Mouse (Mus musculus): ENCODE measurements around the gene Ap2s1. TPM values are rescaled to one million over a fixed set of nuclear protein-coding genes. Genes with fewer than 3 reads are reported as not detected.

The Ap2s1 gene
- total RNA-seq, 2 experiments from 2014 or later = 349 to 363 TPM

DNA sequence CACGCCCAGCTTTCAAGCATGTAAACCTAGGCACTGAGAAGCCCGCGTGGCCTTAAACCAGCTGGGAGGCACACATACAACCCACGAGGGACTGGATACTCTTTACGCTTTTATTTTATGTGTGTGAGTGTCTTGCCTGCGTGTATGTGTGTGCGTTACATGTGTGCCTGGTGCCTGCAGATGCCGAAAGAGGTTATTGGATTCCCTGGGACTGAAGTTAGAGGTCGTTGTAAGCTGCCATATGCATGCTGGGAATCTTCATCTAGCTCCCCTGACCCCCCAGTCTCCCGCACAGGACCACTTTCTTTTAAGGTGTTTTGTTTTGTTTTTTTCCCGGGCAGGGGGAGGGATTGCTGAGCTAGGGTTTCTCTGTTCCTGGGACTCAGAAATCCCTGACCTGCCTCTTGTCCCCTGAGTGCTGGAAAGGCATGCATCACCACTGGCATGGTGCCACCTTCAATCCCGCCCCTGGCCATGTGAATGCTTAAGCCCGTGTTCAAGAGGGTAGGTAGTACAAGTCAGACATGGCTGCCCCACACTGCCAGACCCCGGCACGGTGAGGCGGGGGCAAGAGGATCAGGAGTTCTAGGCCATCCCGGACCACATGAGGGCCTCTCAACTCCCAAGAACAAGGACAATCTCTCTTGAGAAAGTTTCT, 45.7 kb downstream of the Ap2s1 start:
- DNase-seq (ENCODE audit: low spot score in 2 of 2) = no peak
- intact Hi-C loops (cut with DNase I) = no loop called here

DNA sequence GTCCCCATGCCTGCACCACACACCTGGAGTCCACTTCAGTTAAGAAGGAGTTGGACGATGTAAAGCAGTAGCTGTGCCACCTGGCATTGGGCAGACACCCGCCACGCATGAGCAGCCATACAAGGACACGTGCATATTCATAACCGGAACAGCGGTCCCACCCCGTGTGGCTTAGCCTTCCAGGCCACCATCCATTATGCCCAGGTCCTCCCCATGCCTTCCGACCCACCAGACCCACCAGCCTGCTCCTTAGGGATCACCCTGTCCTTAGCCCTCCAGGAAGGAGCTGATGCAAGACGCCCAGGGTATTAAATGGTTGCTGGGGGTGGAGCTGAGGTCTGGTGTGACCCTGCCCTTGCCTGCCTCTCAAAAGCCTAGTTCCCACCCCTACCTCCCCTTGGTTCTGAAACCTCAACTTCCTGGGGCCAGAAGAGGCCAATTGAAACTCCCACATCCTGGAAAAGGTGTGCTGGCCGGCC, 46.3 kb downstream of the Ap2s1 start:
- intact Hi-C loops (cut with DNase I) = no loop called here
- no peak for DNase-seq (ENCODE audit: low spot score in 2 of 2)

DNA sequence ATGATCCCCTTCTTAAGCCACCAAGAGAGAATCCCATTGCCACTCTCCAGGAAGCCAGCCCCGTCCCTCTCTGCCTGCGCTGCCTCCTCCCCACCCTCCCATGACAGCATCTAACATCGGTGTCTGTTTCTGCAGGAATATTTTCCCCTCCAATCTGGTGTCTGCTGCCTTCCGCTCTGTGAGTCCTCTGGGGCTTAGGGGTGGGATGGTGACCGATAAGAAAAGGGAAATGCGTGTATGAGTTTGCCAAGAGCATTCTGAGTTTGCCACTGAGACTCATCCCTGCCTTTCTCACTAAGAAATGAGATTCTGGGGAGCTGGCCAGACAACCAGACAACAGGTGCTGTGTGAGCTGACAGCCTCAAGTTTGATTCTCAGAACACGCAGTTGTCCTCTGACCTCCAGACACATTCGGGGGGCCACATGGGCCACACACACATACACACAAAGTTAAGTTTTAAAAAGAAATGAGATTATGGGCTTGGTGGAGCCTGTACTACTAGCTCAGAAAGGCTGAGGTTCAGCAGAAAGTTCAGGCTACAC, 47.4 kb downstream of the Ap2s1 start:
- DNase-seq (ENCODE audit: low spot score in 2 of 2) = no peak
- intact Hi-C loops (cut with DNase I) = no loop called here

DNA sequence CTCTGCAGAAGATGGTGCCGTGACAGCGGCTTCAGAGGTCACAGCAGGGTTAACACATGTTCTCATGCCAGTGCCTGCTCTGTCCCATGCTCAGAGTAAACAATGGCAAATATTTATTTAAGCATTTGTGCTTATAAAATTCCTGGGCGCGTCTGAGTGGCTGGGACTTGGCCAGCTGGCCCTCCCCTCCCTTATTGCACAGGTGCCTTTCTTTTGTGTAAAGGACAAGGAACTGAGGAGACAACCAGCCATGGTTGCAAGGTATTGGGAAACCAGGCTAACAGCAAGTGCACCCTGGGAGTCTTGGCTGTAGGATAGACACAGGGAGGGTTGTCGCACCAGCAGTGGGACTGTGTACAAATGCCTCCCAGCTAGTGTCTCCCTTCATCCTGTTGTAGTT, 54.1 kb downstream of the Ap2s1 start:
- no peak for DNase-seq (ENCODE audit: low spot score in 2 of 2)
- intact Hi-C loops (cut with DNase I) = no loop called here

DNA sequence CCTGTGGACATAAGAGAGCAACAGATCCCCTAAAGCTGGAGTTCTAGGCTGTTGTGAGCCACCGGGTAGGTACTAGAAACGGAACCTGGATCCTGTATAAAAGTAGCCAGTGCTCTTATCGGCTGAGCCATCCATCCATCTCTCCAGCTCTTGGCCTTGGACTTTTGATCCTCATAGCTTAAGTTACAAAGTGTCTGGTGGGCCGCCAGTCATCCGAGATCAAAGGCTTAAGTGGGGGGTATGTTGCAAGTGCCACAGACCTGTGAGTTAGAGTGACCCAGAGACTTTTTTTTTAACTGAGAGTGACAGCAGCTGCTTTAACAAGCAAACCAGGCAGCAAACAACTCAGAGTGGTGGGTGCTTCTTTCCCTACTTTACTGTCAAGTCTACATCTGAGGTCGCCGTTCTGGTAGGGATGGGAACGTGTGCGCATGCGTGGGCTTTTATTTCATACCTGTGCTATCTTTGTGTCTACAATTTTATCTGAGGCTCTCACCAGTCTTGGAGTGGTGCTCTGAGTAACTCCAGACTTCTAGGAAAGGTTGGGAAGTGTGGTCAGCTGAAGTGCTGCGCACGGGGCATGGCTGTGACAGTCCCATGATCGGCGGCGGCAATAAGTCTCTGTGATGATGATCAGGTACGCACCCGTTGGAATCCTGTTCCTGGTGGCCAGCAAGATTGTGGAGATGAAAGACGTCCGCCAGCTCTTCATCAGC, 55.0 kb downstream of the Ap2s1 start:
- intact Hi-C loops (cut with DNase I) = no loop called here
- DNase-seq (ENCODE audit: low spot score in 2 of 2) = no peak

DNA sequence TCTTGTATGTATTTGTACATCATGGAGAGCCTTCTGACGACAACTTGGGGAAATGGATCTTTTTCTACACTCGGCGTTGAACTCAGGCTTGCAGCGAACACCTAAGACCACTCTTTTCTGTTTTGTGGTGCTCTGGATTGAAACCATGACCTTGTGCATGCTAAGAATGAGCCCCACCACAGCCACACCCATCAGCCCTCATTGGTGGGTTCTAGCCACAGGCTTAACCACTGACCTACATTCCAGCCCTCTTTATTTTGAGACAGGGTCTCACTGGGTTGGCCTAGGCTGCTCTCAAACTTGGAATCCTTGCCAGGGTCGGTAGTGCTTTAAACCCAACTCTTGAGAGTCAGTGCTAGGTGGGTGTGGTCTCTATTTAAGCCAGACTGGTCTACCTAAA, 56.7 kb downstream of the Ap2s1 start:
- intact Hi-C loops (cut with DNase I) = loop anchor here (5.0 kb wide), 1 partner anchor 33 kb away; no protein-coding TSS in a partner anchor
- DNase-seq (ENCODE audit: low spot score in 2 of 2) = no peak

Other genes with a start within 250 kb of the Ap2s1 start
- 100 to 1,000 TPM; 138 to 148 TPM for gene Arhgap35, start 123.4 kb upstream of the Ap2s1 start, total RNA-seq (2021)
- gene Ceacam15, start 62.7 kb upstream of the Ap2s1 start, total RNA-seq (2021) = not detected
- not detected for gene Ceacam9, start 16.5 kb upstream of the Ap2s1 start, total RNA-seq (2021)
- 1 to 10 TPM; 3.8 to 5.7 TPM for gene Slc1a5, start 42.9 kb downstream of the Ap2s1 start, total RNA-seq (2021)
- 100 to 1,000 TPM; 333 to 347 TPM for gene Strn4, start 77.5 kb downstream of the Ap2s1 start, total RNA-seq (2021)
- gene Fkrp, start 78.3 kb downstream of the Ap2s1 start, total RNA-seq (2021) = 10 to 100 TPM; 50.3 to 57.2 TPM
- gene Prkd2, start 104.5 kb downstream of the Ap2s1 start, total RNA-seq (2021) = 1 to 10 TPM; 9.0 to 9.3 TPM
- gene Dact3, start 136.9 kb downstream of the Ap2s1 start, total RNA-seq (2021) = 100 to 1,000 TPM; 130 to 141 TPM
- gene Gng8, start 153.4 kb downstream of the Ap2s1 start, total RNA-seq (2021) = 1 to 10 TPM; 1.2 to 1.5 TPM
- gene Ptgir, start 168.1 kb downstream of the Ap2s1 start, total RNA-seq (2021) = under 1 TPM in 1 of 2 experiments, not detected in 1; 0.11 TPM
- gene Calm3, start 185.7 kb downstream of the Ap2s1 start, total RNA-seq (2021) = 1,000 to 10,000 TPM; 2,088 to 2,136 TPM
- 100 to 1,000 TPM; 215 to 249 TPM for gene Pnmal2, start 206.3 kb downstream of the Ap2s1 start, total RNA-seq (2021)
- gene Pnmal1, start 221.3 kb downstream of the Ap2s1 start, total RNA-seq (2021) = 10 to 100 TPM; 85.4 to 91.6 TPM
- gene Gm42372, start 244.7 kb downstream of the Ap2s1 start, total RNA-seq (2021) = 10 to 100 TPM; 59.2 to 61.7 TPM